Mouse (Mus musculus): Measurements from ENCODE around the gene Zfp598.

DNA sequence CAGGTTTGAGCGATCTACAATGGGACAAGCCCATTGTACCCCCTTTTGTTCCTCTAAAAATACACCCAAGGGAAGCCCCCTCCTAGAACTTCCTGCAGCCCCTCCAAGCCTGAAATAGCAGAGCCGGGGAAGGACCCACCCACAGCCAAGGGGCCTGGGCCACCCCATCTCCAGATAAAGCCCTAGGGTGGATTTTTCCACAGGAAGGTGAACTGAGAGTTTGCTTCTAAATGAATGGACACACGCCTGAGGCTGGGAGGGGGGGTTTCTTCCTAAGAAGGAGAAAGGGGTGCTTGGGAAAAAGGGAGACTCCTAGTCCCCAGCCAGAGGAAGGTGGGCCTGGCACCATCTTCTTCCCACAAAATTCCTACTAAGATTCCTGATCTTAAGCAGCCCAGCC, 23.6 kb upstream of the Zfp598 start:
- no peak for TF ChIP-seq POLR2A (IDR thresholded peaks at IDR 0.05; ENCODE audit: insufficient read depth, low read depth, low read length)
- TF ChIP-seq CTCF (IDR thresholded peaks at IDR 0.05; ENCODE audit: insufficient read depth, low read depth, low read length) = no peak

Measured in olfactory bulb, adult 2 months (tissue).